Mouse (Mus musculus) thymus, postnatal 14 days (tissue): ENCODE measurements around the gene Ackr2.

Experiments used
- DNase-seq: peaks from one replicate; pipeline ENCODE4 v3.0.0; 2021

Ackr2 gene

DNA sequence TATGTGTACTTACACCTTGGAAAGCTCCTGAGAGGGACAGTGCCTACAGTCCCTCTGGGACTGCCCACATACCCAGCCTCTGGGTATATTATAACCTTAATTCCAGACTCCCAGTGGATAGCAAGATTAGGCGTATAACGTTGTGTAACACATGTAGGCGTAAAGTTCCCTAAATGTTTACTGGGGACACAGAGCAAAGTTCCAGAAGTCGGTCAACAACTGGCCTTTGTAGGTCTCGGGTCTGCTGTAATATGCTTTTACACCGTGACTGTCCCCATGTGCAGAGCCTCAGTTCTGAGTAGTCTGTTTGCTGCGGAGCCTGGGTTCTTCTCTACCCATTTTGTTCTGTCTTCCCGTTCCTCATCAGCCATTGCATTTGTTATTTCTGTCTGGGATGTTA lies 25.3 kb downstream of the Ackr2 start:
- no peak for DNase-seq

- no peak for DNase-seq
These were observed 25.8 kb downstream of the Ackr2 start for GRCm38 (mm10) chr9:121923906-121924305.

DNA sequence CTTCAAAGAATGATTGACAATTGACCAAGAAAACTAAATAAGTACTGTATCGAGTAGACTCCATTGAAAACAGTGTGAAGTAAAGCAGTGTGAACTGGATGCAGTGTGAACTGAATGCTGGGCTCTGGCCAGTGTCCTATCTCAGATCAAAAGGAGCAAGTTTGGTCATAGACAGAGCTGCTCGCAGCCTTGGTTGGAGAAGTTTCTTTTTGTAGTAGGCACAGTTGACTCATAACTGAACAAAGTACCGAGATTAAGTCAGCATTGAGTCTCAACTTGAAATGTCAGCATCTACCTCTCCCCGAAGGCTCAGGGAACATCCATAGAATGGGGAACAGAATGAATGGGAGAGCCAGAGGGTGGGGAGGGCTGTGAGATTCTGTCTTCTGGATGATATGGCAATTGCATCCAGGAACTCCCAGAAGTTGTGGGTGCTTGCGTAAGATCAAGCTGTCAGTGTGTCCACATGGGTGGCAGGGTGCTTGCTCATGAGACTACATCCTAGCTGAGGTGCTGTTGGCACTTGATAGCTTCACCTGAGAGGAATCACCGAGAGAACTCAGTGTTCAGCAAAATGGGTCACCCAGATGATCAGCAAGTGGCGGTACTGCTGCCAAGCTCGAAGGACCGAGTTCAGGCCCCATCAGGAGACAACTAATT lies 26.9 kb downstream of the Ackr2 start:
- no peak for DNase-seq

DNA sequence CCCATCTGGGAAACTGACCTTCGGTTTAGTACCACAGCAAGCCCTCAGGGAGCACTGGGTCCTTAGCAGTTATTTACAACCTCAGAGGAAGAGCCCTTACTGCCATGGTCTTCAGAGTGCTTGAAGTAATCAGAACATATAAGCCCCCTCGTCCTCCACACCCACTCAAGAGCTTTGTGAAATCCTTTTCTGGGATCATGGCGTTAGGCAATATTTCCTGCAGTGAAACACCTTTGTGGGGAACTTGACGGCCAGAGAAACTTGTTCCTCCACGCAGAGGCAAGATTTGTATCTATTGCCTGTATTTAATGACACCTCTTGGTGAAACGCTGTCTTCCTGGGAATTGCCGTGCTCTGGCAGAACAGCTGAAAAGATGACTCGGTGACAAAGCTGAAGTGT lies 27.8 kb downstream of the Ackr2 start:
- DNase-seq, result no peak

- DNase-seq, result no peak
These were observed 28.7 kb downstream of the Ackr2 start for GRCm38 (mm10) chr9:121926634-121927405.

DNA sequence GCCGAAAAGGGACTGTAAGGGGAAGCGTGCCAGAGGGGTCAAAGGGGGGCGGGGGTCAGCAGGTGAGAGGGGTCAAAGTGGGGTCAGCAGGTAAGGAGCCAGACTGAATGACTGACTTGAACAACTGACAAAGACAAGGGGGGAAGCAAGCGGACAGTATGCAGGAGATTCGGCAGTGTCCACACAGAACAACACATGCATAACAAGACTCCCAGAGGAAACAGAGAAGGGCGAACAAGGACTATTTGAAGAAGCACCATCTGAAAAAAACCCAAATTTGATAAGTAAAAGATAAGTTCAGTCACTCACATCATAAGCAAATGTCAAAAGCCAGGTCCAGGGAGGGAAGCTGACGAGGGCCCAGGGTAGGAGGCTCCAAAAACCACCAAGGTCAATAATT lies 29.6 kb downstream of the Ackr2 start:
- DNase-seq, result no peak

DNA sequence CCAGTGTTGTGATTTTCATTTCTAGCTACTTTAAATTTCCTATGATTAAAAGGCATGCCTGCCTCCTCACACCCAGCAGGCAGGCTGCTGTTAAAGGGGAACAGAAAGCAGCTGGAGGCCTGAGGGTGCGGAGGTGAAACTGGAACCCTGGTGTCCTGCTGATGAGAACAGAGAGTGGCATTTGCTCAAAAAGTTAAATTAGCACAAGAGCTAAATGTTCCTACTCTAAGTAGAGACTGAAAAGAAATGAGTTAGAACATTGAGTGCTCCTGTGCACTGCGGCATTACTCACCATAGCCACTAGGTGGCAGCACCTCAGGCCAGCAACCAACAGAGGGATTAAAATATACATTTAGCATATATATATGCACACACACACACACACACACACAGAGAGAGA lies 30.3 kb downstream of the Ackr2 start:
- DNase-seq, result peak; percentile 56

DNA sequence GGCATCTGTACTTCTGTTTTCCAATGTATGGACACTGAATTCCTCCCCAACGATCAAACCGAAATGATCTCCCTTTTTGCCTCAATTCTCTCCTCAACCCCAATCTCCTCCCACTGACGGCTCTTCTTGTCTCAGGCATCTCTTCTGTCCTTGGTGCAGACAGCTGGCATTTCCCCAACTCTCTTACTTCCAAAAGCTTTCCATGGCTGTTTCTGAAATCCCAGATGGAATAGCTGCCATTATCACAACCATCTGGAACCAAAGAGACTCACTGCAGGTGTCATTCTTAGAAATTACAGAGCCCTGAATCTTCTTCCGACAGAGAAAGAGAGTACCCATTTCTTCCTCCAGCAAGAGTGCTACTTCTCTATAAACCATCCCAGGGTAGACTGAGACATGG lies 36.7 kb downstream of the Ackr2 start:
- no peak for DNase-seq

- DNase-seq, result no peak
These were observed 38.8 kb downstream of the Ackr2 start for GRCm38 (mm10) chr9:121936952-121937351.

DNA sequence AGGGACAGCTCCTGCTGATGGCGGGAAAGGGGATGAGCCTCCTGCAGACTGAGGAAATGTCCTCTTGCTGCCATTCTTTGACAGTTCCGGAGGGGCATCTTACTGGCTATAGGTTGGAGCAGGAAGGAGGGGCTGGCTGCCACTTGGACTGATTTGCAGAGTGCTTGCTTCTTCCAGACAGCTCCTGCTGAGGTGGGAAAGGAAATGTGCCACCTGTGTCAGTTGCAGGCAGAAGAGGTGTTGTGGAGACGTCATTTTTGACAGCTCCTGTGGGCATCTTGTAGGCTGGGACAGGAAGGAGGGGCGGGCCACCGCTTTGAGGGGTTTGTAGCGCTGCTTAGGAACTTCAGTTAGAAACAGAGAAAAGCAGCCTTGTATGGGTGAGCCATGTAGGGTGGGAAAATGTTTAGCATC lies 39.3 kb downstream of the Ackr2 start:
- DNase-seq, result peak; percentile 58

- DNase-seq, result peak; percentile 11
These were observed 39.8 kb downstream of the Ackr2 start for GRCm38 (mm10) chr9:121937944-121938355.

DNA sequence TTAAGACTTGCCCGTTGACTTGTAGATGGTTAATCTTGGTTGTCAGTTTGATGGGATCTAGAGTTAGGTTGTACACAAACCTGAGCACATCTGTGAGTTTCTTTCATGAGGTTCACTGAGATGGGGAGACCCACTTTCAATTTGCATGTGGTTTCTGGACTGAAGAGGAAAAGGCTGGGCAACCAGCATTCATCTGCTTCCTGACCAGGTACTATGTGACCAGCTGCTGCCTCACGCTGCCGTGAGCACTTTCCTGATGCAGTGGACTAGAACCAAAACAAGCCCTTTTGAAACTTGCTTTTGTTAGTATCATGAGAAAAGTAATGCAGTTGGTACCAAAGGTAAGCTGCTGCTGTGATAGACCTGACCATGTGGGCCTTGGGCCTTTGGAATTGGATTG lies 44.9 kb downstream of the Ackr2 start:
- no peak for DNase-seq

- no peak for DNase-seq
These were observed 45.5 kb downstream of the Ackr2 start for GRCm38 (mm10) chr9:121943628-121944027.

DNA sequence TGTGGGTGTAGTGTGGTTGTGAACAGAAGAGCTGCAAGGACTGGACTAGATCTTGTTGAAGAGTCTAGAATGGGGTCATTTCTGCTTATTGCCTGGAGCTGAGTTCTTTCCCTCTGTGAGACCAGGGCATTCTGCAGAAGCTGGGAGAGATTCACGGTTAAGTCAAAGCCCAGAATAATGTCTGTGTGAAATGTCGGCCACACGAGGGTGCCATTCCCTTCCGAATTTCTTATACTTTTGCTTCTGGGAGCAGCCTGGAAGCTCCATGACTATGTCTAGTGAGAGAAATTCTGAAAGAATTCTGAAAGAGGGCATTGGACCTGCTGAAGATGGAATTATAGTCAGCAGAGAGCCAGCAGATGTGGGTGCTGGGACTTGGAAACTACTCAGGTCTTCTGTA lies 49.6 kb downstream of the Ackr2 start:
- DNase-seq, result peak; percentile 8

DNA sequence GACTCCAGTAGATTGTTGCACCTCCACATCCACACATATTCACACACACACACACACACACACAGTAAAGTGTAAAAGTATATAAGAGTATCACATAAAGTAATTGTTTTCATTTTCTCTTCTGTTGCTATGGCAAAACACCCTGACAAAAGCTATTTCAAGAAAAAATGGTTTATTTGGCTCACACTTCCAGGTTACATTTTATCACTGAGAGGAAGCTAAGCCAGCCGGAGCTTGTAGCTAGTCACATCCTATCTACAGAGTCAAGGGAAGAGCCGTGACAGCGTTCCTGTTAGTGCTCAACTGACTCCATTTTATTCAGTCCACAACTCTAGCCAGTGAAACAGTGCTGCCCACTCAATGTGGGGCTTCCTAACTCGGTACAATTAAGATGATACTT lies 50.3 kb downstream of the Ackr2 start:
- DNase-seq, result no peak

GRCm38 (mm10) chr9:121950418-121951113 lies 52.4 kb downstream of the Ackr2 start, which contains the start of gene Fam198a:
Fam198a (plus strand) TSS chr9:121950988.
- no peak for DNase-seq

GRCm38 (mm10) chr9:121951114-121951423 lies 52.9 kb downstream of the Ackr2 start:
- no peak for DNase-seq

- DNase-seq, result no peak
These were observed 54.4 kb downstream of the Ackr2 start for GRCm38 (mm10) chr9:121952596-121952995.

DNA sequence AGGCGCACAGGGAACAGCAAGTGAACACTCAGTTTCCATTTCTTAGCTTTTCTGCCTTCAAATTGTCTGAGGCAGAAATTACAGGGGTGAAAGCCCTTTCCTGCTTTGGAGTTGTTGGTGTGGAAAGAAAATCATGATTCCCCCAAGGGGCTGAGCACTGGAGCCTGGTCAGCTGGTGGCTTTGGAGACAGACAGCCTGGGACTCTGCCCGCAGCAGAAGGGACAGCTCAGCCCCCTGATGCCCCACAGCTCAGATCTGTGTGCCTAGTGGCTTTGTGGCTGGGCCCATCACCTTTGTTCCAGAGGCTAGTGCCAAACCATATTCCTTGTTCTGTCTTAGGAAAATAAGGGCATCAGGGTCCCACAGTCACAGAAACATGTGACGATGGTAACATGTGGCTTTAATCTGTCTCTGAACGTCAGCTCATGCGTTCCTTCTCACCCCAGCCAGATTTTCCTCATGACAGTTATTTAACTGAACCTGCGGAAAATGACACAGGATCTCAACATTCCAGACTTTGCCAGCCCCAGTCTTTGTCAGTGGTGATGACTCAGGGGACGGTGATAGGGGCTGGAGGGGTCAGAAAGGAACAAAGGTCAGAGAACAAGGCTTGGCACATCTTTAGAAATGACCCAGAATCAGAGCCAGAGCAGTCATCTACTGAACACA lies 61.9 kb downstream of the Ackr2 start:
- no peak for DNase-seq
